Mouse (Mus musculus): ENCODE measurements around the gene Spata48.

The Spata48 gene

DNA sequence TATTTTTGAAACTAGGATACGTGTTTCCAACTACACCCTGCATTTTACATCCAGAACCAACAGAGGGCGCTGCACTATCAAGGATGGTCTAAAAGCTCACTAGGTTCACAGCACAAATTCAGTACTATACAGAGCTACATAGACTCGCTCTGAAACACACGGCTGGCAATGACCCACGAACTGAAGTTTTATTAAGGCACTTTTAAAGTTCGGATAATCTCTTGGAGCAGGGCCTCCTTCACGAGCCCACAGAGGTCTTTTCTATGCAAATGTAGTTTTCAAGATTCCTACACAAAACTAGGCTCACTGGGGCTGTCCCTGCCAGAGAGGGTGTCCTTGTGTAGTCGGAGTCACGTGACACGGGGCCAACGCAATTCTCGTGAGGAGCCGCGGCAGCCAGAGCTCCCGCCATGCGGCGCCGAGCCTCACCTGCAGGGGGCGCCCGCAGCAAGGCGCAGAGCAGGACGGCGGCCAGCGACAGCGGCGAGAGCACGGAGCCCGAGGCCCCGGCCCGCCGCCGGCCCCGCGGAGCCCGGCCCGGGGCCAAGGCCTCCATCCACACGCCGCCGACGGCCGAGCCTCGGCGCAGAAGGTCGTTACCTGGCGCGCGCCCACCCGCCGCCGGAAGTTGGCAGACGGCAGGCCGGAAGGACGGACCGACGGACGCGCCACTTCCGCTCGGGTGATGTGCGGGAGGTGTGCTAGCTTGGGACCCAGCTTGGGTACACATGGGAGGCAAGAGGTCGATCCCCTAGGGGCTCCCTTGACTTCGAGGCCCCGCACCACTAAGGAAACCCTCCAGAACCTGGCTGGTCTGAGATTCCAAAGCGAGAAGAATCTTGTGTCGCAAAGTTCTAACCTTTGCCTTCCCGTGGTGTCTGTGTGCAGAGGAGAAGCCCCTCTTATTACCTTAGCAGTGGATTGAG is at the start of gene Spata48, which contains the start of gene Zpbp:
Gene Spata48, plus strand, starts transcription at position 460 of the 926 bp plus-strand sequence.
Gene Zpbp, minus strand, starts transcription at position 774 of the 926 bp plus-strand sequence.
- peak; percentile 89 for DNase-seq (ENCODE audit: low spot score)

DNA sequence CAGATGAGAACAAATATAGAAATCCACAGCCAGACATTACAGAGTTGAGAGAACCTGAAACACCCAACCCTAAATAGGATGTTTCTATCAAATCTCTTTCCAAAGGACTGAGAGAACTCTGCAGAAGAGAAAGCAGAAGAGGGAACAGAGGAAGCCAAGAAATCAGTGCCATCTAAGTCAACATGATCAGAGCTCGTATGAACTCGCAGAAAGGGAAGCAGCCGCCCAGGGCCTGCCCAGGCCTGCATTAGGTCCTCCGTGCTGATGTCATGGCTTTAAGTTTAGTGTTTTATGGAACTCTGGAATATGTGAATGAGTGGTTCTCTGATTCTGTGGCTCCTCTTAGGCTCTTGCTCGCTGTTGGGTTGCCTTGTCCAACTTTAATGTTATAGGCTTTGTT is 47.7 kb upstream of the Spata48 start:
- DNase-seq (ENCODE audit: low spot score) = no peak

DNA sequence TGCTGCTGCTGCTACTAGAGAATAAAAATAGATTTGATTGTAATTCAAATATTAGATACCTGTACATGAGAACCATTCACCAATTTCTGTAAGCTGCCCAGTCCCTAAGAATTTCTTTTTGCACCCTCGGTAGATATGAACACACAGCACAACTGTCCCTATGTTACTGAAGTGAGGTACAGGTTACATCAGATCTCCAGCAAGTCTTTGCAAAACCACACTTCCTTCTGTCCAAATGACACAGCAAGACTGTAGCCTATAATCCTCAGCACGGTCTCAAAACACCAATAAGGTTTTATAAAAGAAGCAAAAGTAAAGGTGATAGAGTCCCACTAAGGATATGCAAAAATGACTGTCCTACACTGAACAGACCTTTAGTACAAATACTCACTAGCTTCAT is 44.5 kb upstream of the Spata48 start:
- DNase-seq (ENCODE audit: low spot score) = no peak

DNA sequence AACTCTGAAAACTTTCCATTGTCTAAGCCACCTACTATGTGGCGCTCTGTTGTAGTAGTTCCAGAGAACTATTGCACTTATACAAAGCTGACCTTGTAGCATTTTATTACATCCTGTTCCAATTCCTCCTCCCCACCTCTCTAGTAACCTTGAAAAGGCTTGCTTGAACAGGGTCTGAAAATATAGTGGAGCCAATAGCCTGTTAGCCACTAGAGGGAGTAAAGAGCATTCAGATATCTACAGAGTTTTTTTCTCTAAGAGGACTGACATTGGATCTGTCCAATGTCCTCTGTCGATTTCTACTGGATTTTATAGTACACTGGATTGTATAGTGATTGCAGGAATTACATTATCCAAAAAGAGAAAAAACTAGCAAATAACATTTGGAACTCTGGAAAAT is 6.9 kb upstream of the Spata48 start:
- DNase-seq (ENCODE audit: low spot score) = peak; percentile 72

DNA sequence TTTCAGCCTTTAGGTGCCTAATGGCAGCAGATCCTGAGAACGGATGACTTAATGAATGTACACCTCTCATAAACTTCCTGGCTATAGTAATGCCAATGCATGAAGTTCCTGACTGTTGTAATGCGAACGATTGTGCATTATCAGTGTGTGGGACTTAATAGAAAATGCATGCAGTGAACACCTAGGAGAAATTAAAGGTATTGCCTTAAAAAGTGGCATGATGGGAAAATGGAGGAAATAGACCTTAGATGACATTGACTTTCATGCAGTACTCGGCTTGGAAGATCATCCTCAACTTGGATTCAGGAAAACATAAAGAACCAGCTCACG is 632 bp downstream of the Spata48 start:
- no peak for DNase-seq (ENCODE audit: low spot score)

DNA sequence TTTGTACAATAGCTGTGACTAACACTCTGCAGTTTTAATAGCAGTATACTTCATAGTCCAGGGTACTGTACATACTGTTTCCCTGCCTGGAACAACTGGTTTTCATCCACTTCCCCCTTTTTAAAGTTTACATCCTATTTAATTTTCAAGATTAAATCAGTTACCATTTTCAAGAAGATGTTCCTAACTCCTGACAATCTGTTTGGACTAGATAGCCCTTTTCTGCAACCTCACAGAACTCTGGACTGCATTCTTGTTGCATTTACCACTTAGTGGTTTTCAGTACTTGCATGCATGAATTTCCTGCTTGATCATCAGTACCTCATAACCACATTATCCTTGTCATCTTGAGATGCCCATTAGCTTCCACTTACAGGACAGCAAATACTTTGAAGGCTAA is 7.0 kb downstream of the Spata48 start:
- no peak for DNase-seq (ENCODE audit: low spot score)

DNA sequence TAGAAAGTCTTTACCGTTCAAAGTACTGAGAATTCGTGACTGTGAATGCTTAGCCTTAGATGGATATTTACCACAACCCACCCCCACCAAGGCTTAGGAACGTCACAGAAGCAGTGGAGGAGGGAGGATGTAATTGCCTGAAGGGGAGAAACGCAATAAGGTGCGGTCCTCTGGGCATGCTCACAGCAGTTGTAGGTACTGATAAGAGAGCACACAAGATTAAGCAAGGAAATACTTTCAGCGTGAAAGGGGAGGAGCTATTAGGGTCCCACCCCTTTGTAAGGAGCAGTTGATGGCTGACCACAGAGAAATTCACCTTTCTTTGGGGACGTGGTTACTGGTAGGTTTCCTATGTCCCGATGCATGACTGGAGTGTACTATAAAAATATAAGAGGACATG is 22.5 kb downstream of the Spata48 start:
- DNase-seq (ENCODE audit: low spot score) = no peak

DNA sequence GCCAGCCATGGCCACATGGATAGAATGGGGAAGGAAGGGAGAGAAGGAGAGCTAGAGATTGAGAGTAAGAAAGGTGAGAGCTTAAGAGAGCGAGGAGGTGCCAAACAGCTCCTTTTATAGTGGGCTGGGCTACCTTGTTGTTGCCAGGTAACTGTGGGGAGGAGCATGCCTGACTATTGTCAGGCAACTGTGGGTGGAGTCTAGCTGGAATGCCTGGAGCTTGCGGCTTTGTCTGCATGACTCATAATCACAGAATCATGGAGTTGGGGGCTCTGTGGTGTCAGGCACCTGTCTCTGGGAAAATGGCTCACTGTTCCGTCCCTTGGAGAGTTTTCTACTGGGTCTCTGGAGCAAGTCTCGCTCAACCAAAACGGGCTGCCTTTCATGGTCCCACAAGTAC is 30.1 kb downstream of the Spata48 start:
- no peak for DNase-seq (ENCODE audit: low spot score)

DNA sequence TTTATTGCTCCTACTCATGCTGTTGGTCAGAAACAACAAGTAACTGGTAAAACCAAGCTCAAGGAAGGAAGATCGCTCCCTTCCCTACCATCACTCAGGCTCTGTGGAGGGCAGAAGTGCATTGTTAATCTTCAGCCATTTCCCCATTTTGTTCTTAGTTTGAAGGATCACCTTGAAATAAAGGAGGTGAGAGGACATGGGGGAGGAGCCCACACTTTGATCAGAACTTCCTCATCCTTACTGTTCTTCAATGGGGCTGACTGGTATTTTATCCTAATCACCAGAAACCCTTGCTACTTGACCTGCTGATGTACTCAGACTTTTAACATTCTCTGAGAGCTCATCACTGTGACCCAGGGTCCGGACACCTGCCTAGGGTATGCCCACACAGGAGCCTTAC is 33.8 kb downstream of the Spata48 start:
- no peak for DNase-seq (ENCODE audit: low spot score)

DNA sequence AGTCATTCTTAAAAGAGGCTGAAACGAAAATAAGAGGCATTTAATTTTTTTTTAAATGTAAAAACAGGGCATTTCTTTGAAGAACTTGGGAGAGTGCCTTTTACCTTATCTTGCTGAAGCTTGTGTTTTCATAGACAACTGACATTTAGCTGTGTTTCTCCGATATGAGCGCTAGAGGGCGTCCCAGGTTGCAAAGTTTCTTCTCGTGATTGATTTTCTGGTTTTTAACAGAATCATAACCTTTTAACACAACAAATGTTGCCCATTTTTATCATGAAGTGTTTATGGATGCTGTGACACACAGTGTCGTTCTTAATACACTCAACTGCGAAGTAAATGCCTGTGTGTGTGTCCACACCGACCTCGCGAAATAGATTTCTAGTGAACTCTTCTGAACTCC is 38.0 kb downstream of the Spata48 start:
- peak; percentile 75 for DNase-seq (ENCODE audit: low spot score)

DNA sequence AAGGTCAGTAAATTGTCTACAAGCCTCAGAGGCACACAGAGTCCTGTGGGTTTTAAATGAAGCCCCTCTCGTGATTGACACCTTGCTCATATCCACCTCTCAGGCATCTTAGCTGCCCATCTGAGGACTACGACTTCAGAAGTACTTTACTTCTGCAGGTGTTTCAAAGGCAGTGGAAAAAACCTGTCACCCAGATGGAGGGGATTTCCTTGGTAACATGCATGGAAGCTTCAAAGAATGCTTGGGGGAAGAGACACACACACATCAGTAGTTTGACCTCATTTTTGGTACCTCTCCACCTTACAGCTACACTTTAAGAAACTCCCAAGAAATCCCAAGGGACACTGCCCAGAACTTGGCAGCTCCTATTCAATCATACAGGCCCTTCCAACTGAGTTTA is 44.3 kb downstream of the Spata48 start:
- no peak for DNase-seq (ENCODE audit: low spot score)

DNA sequence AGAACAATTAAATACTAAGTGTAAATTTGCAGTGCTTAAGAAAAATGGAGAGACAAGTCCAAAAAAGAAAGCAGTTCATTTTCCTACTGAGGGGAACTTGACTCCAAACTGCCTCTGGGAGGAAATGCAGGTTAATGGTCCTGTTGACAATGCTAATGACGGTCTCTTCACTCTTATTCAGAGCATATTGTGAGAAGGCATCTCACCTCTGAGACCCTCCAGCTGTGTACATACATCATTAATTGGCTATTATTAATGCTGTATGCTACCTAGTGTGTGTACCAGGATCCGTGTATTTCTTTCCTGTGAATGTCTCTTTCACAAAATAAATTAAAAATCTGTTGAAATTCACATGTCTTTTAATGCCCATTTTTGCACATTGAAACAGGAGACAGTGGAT is 47.5 kb downstream of the Spata48 start:
- DNase-seq (ENCODE audit: low spot score) = no peak

DNA sequence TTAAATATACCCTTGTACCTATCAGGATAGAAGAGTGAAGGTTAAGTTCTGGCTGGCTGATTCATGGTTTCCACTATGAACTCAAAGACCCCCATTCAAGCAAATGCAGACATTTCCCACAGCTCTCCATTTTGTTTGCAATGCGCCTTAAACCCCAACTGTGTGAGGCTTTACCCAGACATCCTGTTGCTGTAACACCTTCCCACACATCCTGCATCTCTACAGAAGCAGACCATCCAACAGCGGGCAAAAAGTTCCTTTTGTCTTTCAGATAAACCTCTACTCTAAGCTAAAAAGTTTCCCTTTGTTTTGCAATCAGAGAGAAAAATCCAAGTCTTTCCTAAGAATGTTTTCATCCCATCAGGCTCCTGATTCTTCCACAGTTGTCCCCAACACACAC is 50.2 kb downstream of the Spata48 start:
- DNase-seq (ENCODE audit: low spot score) = no peak

DNA sequence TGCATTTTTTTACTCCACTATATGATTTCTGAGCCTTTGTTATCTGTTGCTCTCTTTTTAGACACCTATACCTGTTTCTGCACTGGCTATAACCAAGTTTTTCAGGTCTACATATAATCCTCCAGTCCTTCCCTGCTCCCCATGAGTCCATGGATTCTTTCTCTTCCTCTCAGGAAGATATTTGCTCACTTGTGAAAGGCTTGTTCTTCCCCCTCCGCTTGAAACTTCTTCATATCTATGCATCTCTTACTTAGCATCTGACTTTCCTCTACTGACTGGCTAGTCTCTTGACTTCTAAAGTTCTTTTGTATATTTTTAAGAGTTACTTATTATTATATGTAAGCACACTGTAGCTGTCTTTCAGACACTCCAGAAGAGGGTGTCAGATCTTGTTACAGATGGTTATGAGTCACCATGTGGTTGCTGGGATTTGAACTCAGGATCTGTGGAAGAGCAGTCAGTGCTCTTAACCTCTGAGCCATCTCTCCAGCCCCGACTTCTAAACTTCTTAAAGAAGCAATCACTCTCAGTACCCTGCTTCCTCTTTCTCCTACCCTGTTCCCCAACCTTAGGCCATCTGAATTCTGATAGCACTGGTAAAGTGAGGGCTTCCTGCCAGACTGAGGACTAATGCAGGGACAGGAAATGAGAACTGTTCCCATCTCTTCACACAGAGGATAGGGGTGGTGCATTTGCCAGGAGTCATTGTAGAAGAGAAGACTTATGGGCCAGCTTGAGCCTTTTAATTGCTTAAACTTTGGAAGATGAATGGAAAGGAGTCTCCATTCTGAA is 51.3 kb downstream of the Spata48 start:
- DNase-seq (ENCODE audit: low spot score) = no peak

DNA sequence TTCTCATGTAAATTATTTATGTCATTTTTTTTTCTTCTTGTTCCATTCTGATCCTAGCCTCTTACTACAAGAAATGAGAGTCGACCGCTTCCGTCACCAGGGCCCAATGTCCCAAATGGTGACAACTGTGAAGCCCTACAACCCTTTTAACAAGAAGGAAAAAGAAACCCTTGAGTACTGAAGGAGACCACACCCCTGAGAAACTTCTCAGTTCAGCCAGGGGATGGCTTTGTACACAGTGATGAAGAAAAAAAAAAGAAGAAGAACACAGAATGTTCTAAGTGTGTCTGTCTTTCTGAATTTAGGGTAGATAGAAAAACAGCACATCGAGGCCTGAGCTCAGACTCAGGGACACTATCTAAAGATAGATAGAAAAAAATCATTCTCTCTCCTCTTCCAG is 53.0 kb downstream of the Spata48 start:
- DNase-seq (ENCODE audit: low spot score) = no peak

DNA sequence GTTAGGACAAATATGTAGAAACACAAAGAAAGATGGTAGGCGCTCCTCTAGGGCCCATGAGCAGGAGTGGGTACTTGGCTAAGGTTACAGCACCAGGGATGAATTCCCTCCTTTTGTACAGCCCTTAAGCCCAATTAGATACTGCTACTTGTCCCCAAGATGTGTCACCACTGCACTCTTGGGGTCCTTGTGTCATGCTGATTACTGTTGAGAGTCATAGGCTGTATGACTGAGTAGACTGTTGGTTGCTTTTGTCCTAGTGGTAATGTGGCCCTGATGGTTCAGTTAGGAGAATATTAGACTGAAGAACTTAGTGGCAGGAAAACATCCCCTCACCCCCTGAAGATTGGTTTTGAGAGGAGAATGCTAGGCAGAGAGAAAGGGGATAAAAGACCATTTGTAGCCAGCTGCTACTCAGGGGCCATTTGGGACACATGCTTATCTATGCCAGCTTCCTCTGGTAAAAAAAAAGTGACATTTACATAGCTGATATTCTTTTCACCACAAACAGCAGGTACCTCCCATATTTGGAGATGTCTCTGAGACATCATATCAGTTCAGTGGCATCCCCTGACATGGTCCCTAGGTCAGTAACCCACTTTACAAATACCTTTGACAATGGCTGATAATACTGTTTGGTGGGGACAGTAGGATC is 56.0 kb downstream of the Spata48 start:
- no peak for DNase-seq (ENCODE audit: low spot score)

DNA sequence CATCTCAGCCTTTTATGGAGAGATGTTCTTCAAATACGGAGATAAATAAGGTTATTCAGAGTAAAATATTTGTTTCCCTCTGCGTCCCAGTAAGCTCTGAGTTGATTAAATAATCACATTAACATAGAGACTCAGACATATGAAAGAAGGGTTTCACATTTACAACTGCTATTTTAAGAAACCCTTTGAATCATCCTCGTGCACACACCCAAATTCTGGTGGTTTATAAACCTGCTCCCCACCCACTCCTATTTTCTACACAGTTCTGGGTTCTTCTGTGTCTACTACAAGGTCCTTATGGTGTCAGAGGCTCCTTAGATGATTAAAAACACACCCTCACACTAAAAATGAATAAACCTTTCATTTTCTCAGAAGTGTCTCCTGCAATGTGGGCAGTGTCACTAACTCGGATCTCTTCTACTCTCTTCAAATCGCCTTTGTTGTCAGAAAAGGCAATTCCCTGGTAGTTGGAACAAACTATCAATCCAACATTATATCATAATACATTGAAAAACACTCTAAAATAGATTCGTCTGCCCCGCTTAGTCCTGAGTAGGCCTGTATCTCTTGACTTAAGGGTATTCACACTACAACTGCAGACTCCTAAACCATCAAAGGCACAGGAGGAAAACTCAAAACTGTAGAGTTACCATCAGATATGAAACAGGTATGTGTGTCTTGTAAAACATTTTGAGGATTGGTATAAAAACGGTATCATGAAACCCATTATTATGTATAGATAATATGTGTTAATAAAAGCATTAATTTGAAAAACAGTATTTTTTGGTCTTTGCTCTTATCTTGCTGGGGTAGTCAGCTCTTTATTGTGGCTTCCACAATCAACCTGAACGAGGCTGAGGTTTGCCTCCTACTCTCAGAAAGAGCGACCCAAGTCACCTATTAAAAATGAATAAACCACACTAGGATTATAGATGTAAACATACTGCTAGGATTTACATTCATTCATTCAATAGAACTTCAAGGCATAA is 57.7 kb downstream of the Spata48 start:
- DNase-seq (ENCODE audit: low spot score) = no peak

DNA sequence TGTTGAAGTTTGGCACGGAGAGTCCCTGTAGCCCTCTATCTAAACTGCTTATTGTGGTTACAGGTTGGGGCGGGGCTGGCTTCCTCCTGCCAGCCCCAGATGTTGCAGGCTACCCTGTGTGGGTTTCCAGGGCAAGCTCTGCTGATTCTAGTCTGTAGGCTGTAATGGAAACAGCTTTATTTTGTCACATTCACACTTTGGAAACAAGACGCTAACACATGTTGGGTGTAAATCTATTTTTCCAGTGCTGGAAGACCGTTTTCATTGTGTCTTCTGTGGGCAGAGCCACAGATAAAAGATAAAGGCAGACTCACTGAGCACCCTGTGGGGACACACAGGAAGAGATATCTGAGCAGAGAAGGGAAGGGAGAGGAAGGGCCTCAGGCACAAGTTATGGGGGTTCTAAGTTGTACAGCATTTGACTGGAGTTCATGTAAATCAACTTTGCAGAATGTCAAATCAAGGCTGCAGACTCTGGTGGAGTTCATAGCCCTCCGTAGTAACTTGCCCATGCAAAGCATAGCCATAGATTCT is 60.1 kb downstream of the Spata48 start:
- DNase-seq (ENCODE audit: low spot score) = no peak

DNA sequence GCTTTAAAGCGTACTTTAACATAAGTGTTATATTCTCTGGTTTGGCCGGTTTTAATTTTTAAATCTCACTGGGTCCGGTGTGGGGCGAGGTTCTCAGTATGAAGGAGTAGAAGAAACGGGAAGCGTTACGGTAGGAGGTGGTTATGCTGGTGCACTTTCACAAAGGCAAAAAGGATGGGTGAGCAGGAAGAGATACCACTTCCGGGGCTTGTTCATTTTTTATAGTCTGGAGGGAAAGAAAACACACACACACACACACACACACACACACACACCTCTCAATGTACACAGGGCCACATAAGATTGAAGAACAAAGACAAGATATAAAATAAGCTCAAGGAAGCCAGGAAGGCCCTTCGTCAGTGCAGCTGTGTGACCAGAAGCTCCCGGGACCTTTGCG is 66.9 kb downstream of the Spata48 start:
- DNase-seq (ENCODE audit: low spot score) = no peak

DNA sequence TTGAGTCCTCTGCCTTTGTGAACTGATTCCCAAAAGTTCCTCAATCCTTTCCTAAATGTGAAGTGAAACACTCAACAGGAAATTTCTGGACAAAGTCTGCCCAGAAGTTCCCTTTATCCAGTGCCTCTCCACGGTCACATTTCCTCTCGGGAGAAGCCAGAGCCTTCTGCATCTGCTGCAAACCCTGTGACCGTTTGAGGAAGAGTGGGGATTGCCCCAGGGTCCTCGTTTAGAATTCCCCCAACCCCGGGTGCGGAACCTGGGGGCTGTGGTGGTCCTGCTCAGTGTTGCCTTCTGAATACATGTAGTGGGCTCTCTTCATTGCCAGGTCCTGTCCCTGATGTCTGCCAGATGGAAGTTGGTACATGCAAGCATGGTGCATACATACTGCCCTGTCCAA is 67.3 kb downstream of the Spata48 start:
- DNase-seq (ENCODE audit: low spot score) = no peak

DNA sequence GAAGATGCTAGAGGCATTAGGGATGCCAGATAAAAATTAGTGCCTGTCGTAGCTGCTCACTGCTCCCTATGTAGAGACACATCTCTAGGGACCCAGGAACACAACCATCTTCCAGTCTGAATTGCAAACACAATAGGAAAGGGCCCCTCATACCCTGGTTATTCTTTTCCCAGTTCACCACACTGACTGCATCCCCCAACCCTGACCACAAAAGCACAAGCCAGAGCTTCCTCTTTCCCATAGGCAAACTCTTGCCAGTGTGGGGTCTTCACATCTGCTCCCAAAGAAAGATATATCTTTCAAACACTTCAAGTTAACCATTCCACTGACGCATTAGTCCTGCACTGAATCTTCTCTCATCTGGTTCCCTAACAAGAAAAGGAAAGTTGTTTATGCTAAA is 68.2 kb downstream of the Spata48 start:
- no peak for DNase-seq (ENCODE audit: low spot score)
